Mouse (Mus musculus) A20 (cell line): ENCODE data around the gene Baiap3.

Experiments
- DNase-seq: peaks from one replicate; pipeline ENCODE4 v3.0.0-alpha.2; 2011; ENCODE audit warnings: low read depth, low spot score

The Baiap3 gene

GRCm38 (mm10) chr17:25256140-25256754 is at the start of gene Baiap3:
Baiap3 (minus strand) TSS chr17:25256364.
- DNase-seq = no peak

- DNase-seq = no peak
Measured at GRCm38 (mm10) chr17:25298094-25298493, 41.9 kb upstream of the Baiap3 start, which contains the start of gene Prss34. Prss34 (plus strand) TSS chr17:25298394.

GRCm38 (mm10) chr17:25294111-25294510 is 37.9 kb upstream of the Baiap3 start:
- DNase-seq = no peak

GRCm38 (mm10) chr17:25293495-25293894 is 37.3 kb upstream of the Baiap3 start:
- DNase-seq = no peak

- no peak for DNase-seq
Measured at GRCm38 (mm10) chr17:25290411-25290810, 34.2 kb upstream of the Baiap3 start.

- peak; percentile 74 for DNase-seq
Measured at GRCm38 (mm10) chr17:25288842-25289241, 32.7 kb upstream of the Baiap3 start.

- DNase-seq = peak; percentile 75
Measured at GRCm38 (mm10) chr17:25285033-25285432, 28.9 kb upstream of the Baiap3 start.

- peak; percentile 92 for DNase-seq
Measured at GRCm38 (mm10) chr17:25282133-25282532, 26.0 kb upstream of the Baiap3 start.

- DNase-seq = no peak
Measured at GRCm38 (mm10) chr17:25275833-25276232, 19.7 kb upstream of the Baiap3 start.

- peak; percentile 44 for DNase-seq
Measured at GRCm38 (mm10) chr17:25274571-25275346, 18.6 kb upstream of the Baiap3 start, which contains the start of gene Ube2i. Ube2i (minus strand) TSS chr17:25274622.

- peak; percentile 100 for DNase-seq
Measured at GRCm38 (mm10) chr17:25273706-25274501, 17.7 kb upstream of the Baiap3 start.

- DNase-seq = peak; percentile 99
Measured at GRCm38 (mm10) chr17:25272951-25273705, 17.0 kb upstream of the Baiap3 start.

- peak; percentile 59 for DNase-seq
Measured at GRCm38 (mm10) chr17:25272326-25272725, 16.2 kb upstream of the Baiap3 start.

- DNase-seq = peak; percentile 30
Measured at GRCm38 (mm10) chr17:25270795-25271335, 14.7 kb upstream of the Baiap3 start.

GRCm38 (mm10) chr17:25264453-25264852 is 8.3 kb upstream of the Baiap3 start:
- no peak for DNase-seq

GRCm38 (mm10) chr17:25257804-25258261 is 1.7 kb upstream of the Baiap3 start:
- peak; percentile 65 for DNase-seq

GRCm38 (mm10) chr17:25255110-25255509 is 1.1 kb downstream of the Baiap3 start:
- DNase-seq = no peak

- DNase-seq = no peak
Measured at GRCm38 (mm10) chr17:25253760-25254159, 2.4 kb downstream of the Baiap3 start.

GRCm38 (mm10) chr17:25252643-25253042 is 3.5 kb downstream of the Baiap3 start:
- DNase-seq = no peak

GRCm38 (mm10) chr17:25250181-25250835 is 5.9 kb downstream of the Baiap3 start:
- no peak for DNase-seq
